Mouse (Mus musculus) heart, postnatal 14 days (tissue): Measurements from ENCODE around the gene Arid3a. TPM values are rescaled to one million over a fixed set of nuclear protein-coding genes. Genes with fewer than 3 reads are reported as not detected.

Source experiments
- total RNA-seq, 2 experiments: library from RNA; stranded (reverse); gene quantifications; 2 replicates each; pipeline ENCODE4 v1.2.3; 2021

Arid3a gene
- total RNA-seq, 2 experiments from 2014 or later, result 2.2 to 2.6 TPM

Other genes starting within 250 kb of the Arid3a start
- gene Cdc34, start 244.8 kb upstream of the Arid3a start, total RNA-seq, result 100 to 1,000 TPM; 158 to 159 TPM
- 1 to 10 TPM; 4.5 to 5.4 TPM for gene Gzmm, start 238.0 kb upstream of the Arid3a start, total RNA-seq
- gene Bsg, start 222.6 kb upstream of the Arid3a start, total RNA-seq, result 1,000 to 10,000 TPM; 1,285 to 1,330 TPM
- gene Hcn2, start 210.4 kb upstream of the Arid3a start, total RNA-seq, result 10 to 100 TPM; 35.7 to 38.7 TPM
- gene Polrmt, start 180.5 kb upstream of the Arid3a start, total RNA-seq, result 10 to 100 TPM; 45.3 to 46.8 TPM
- not detected for gene Fgf22, start 172.0 kb upstream of the Arid3a start, total RNA-seq
- gene Rnf126, start 160.1 kb upstream of the Arid3a start, total RNA-seq, result 10 to 100 TPM; 25.9 to 26.7 TPM
- 1 to 10 TPM; 2.8 to 3.4 TPM for gene Fstl3, start 149.8 kb upstream of the Arid3a start, total RNA-seq
- gene Prss57, start 136.1 kb upstream of the Arid3a start, total RNA-seq, result under 1 TPM in 1 of 2 experiments, not detected in 1; 0.51 TPM
- gene Palm, start 133.5 kb upstream of the Arid3a start, total RNA-seq, result 10 to 100 TPM; 71.8 to 86.5 TPM
- gene Misp, start 106.1 kb upstream of the Arid3a start, total RNA-seq, result under 1 TPM; 0.26 to 0.54 TPM
- 10 to 100 TPM; 82.2 TPM for gene Ptbp1, start 72.6 kb upstream of the Arid3a start, total RNA-seq
- gene Prtn3, start 52.6 kb upstream of the Arid3a start, total RNA-seq, result under 1 TPM in 1 of 2 experiments, not detected in 1; 0.29 TPM
- under 1 TPM; 0.20 to 0.29 TPM for gene Plppr3, start 52.4 kb upstream of the Arid3a start, total RNA-seq
- not detected for gene Elane, start 40.8 kb upstream of the Arid3a start, total RNA-seq
- gene Cfd, start 36.2 kb upstream of the Arid3a start, total RNA-seq, result 10 to 100 TPM; 14.2 to 77.3 TPM
- 10 to 100 TPM; 48.3 to 51.5 TPM for gene Med16, start 18.1 kb upstream of the Arid3a start, total RNA-seq
- gene Gm26602, start 16.2 kb upstream of the Arid3a start, total RNA-seq, result not detected
- under 1 TPM; 0.41 to 0.43 TPM for gene Kiss1r, start 10.1 kb upstream of the Arid3a start, total RNA-seq
- 10 to 100 TPM; 81.8 to 93.4 TPM for gene R3hdm4, start 5.8 kb upstream of the Arid3a start, total RNA-seq
- 10 to 100 TPM; 21.7 to 24.0 TPM for gene Wdr18, start 33.1 kb downstream of the Arid3a start, total RNA-seq
- under 1 TPM; 0.10 to 0.19 TPM for gene Grin3b, start 43.7 kb downstream of the Arid3a start, total RNA-seq
- 100 to 1,000 TPM; 124 to 125 TPM for gene Tmem259, start 57.3 kb downstream of the Arid3a start, total RNA-seq
- gene Cnn2, start 61.5 kb downstream of the Arid3a start, total RNA-seq, result 10 to 100 TPM; 36.2 to 45.9 TPM
- 1 to 10 TPM; 7.0 to 8.5 TPM for gene Abca7, start 69.5 kb downstream of the Arid3a start, total RNA-seq
- gene Arhgap45, start 89.6 kb downstream of the Arid3a start, total RNA-seq, result 10 to 100 TPM in 1 of 2 experiments, 1 to 10 TPM in 1; 4.9 to 11.3 TPM
- gene Polr2e, start 112.8 kb downstream of the Arid3a start, total RNA-seq, result 10 to 100 TPM; 68.6 to 73.5 TPM
- gene Gpx4, start 120.1 kb downstream of the Arid3a start, total RNA-seq, result 100 to 1,000 TPM; 636 to 681 TPM
- 10 to 100 TPM; 13.5 to 14.0 TPM for gene Sbno2, start 178.5 kb downstream of the Arid3a start, total RNA-seq
- gene Stk11, start 188.8 kb downstream of the Arid3a start, total RNA-seq, result 100 to 1,000 TPM; 105 to 118 TPM
- 1,000 to 10,000 TPM; 1,168 to 1,183 TPM for gene Atp5d, start 211.6 kb downstream of the Arid3a start, total RNA-seq
- 1 to 10 TPM; 3.0 to 3.3 TPM for gene Cbarp, start 213.8 kb downstream of the Arid3a start, total RNA-seq
- 100 to 1,000 TPM; 158 to 178 TPM for gene Midn, start 221.2 kb downstream of the Arid3a start, total RNA-seq
- gene Cirbp, start 238.9 kb downstream of the Arid3a start, total RNA-seq, result 10 to 100 TPM; 40.4 to 64.3 TPM
- gene 1600002K03Rik, start 245.9 kb downstream of the Arid3a start, total RNA-seq, result 1 to 10 TPM; 3.8 to 4.7 TPM